Mouse (Mus musculus): Measurements from ENCODE around the gene M6pr. TPM values are rescaled to one million over a fixed set of nuclear protein-coding genes. Genes with fewer than 3 reads are reported as not detected.

Gene M6pr
- polyA plus RNA-seq, 1 experiment from 2014 or later, result 187 TPM

DNA sequence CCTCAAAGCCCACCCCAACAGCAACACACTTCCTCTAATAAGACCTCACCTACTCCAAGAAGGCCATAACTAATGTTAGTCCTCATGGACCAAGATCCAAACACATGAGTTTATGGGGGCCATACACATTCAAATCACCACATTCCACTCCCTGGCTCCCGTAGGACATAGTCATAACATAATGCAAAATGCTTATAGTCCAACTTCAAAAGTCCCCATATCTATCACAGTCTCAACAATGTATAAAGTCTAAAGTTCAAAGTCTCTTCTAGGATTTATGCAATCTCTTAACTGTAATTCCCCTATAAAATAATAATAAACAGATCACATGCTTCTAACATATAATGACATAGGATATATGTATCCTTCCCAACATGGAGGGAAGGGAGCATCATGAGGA is 48.6 kb downstream of the M6pr start:
- ATAC-seq (no peak), DNase-seq (ENCODE audit: low read depth, low spot score) (no peak)
- peaks cover 13% of the 10 kb centered on the region for H3K27me3 ChIP-seq
- no peak for TF ChIP-seq CTCF (IDR thresholded peaks at IDR 0.05)
- in situ Hi-C loops (cut with MboI; ENCODE audit: low pct_unique_long_range_greater_than_20kb), result no loop called here
- ChIA-PET CTCF (no interaction called here), POLR2A (no interaction called here)

DNA sequence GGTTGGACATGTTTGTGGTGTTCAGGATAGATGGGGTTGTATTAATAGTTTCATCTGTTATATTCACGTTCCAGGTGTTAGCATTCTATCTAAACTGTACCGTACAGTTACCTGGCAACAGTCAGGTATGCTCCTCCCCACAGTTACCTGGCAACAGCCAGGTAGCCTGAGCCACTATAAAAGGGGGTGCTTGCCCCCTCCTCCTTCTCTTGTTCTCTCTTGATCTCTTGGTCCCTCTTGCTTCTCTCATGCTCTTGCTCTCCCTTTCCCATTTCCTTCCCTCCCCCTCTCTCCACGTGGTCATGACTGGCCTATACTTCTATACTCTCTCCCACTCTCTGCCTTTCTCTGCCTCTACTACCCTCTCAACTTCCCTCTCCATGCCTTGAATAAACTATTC is 57.2 kb downstream of the M6pr start:
- CTCF ChIA-PET, result no interaction called here
- peaks cover 26% of the 10 kb centered on the region for H3K27me3 ChIP-seq
- POLR2A ChIA-PET, result no interaction called here
- ATAC-seq, result no peak
- in situ Hi-C loops (cut with MboI; ENCODE audit: low pct_unique_long_range_greater_than_20kb), result no loop called here
- no peak for DNase-seq (ENCODE audit: low read depth, low spot score)
- TF ChIP-seq CTCF (IDR thresholded peaks at IDR 0.05), result no peak

DNA sequence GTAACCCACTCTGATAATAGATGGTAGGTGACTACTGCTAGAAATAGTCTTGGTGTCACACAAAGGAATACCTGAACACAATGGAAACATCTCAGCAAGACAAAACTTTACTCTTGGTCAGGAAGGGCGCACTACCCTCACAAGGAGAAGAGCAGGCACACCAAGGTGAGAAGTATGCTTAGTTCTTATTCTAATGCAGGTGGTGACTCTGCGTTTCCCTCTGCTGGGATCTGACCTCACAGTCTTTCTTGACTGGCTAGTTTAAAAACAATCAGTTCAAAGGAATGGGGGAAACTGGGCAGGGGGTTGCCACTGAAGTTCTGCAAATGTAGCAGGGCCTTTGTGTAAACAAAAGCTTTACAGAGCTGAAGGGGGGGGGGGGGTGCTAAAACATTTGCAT is 57.8 kb downstream of the M6pr start:
- in situ Hi-C loops (cut with MboI; ENCODE audit: low pct_unique_long_range_greater_than_20kb), result no loop called here
- no peak for TF ChIP-seq CTCF (IDR thresholded peaks at IDR 0.05)
- DNase-seq (ENCODE audit: low read depth, low spot score) (no peak), ATAC-seq (no peak)
- CTCF ChIA-PET, result no interaction called here
- POLR2A ChIA-PET, result no interaction called here
- H3K27me3 ChIP-seq, result peaks cover 31% of the 10 kb centered on the region

DNA sequence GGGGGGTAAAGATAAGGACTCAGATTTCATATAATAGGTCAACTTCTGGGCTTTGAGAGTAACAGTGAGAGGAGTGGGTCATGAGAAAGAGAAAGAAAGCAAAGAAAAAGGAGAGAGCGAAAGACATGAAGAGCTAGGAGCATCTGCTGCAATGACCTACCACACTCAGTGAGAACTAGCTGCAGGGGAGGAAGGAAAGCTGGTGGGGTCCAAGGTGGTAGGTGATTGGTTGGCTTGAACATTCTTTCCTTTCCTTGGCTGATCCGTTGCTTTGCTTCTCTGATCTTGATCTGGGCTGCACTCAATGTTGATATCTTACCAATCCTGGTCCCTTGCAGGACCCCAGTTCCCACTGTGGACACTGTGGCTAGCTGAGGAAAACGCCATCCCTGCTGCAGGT is 58.5 kb downstream of the M6pr start:
- ATAC-seq, result no peak
- DNase-seq (ENCODE audit: low read depth, low spot score), result no peak
- in situ Hi-C loops (cut with MboI; ENCODE audit: low pct_unique_long_range_greater_than_20kb), result no loop called here
- H3K27me3 ChIP-seq, result peaks cover 34% of the 10 kb centered on the region
- TF ChIP-seq CTCF (IDR thresholded peaks at IDR 0.05), result no peak
- ChIA-PET CTCF (no interaction called here), POLR2A (no interaction called here)

Other genes starting within 250 kb of the M6pr start
- not detected for gene Klrg1, start 25.8 kb upstream of the M6pr start, polyA plus RNA-seq (2021)
- gene Phc1, start 31.8 kb downstream of the M6pr start, polyA plus RNA-seq (2021), result 41.7 TPM
- not detected for gene Rimklb, start 190.0 kb downstream of the M6pr start, polyA plus RNA-seq (2021)
- not detected for gene Mfap5, start 197.1 kb downstream of the M6pr start, polyA plus RNA-seq (2021)
- gene Aicda, start 245.1 kb downstream of the M6pr start, polyA plus RNA-seq (2021), result not detected

Data from Patski (cell line).